Mouse (Mus musculus) kidney, postnatal 0 days (tissue): ENCODE results near the gene Mmp2. TPM values are rescaled to one million over a fixed set of nuclear protein-coding genes. Genes with fewer than 3 reads are reported as not detected.
A peak's percentile ranks its signal among the peaks of the same experiment; 100 is the strongest.

Experiments used
- ATAC-seq: fragments of 200-750 bp; cut with Nextera tagmentation; replicated peaks from 2 replicates; pipeline ENCODE4 v1.8.0; 2017; ENCODE audit warnings: low read depth, moderate number of reproducible peaks, moderate TSS enrichment, moderate library complexity; ENCODE audit not compliant: low FRiP score
- DNase-seq: peaks from one replicate; pipeline ENCODE4 v3.0.0-alpha.2; 2016; ENCODE audit warnings: low spot score
- H3K27ac ChIP-seq: fragments of 300-500 bp; sonication (generic); 2 replicates; pipeline ENCODE4 v1.5.1; 2014; ENCODE audit warnings: mild to moderate bottlenecking
- H3K27me3 ChIP-seq: fragments of 300-500 bp; sonication (generic); 2 replicates; pipeline ENCODE4 v1.6.1; 2014; ENCODE audit warnings: low read length, mixed read lengths; ENCODE audit not compliant: insufficient read depth
- H3K36me3 ChIP-seq: fragments of 300-500 bp; sonication (generic); 2 replicates; pipeline ENCODE4 v1.6.1; 2014; ENCODE audit warnings: low read length, mixed read lengths; ENCODE audit not compliant: insufficient read depth
- H3K4me1 ChIP-seq: fragments of 300-500 bp; sonication (generic); replicated peaks from 2 replicates; pipeline ENCODE4 v1.6.1; 2014; ENCODE audit warnings: antibody characterized with exemption, low read length, mixed read lengths; ENCODE audit not compliant: insufficient read depth
- H3K4me2 ChIP-seq: fragments of 300-500 bp; sonication (generic); 2 replicates; pipeline ENCODE4 v1.6.1; 2014; ENCODE audit warnings: mild to moderate bottlenecking, low read length, moderate library complexity, mixed read lengths
- H3K4me3 ChIP-seq: fragments of 300-500 bp; sonication (generic); replicated peaks from 2 replicates; pipeline ENCODE4 v1.5.1; 2014; ENCODE audit warnings: low read depth, low read length
- H3K9ac ChIP-seq: fragments of 300-500 bp; sonication (generic); 2 replicates; pipeline ENCODE4 v1.6.1; 2014; ENCODE audit warnings: low read depth, low read length
- H3K9me3 ChIP-seq: fragments of 300-500 bp; sonication (generic); replicated peaks from 2 replicates; pipeline ENCODE4 v1.6.1; 2016; ENCODE audit warnings: low read length, inconsistent platforms, mixed read lengths
- CTCF ChIP-seq: IDR thresholded peaks from 2 replicates; pipeline ENCODE4 v1.5.1; 2016; ENCODE audit warnings: antibody characterized with exemption, low read depth, mild to moderate bottlenecking, moderate library complexity
- WGBS: fragments of 180-500 bp; shearing (Covaris S2); extraction: QIAGEN DNeasy Blood & Tissue Kit; methylation state at CpG from one replicate; pipeline ENCODE4 v1.1.7; 2014; 5-methylcytosine and 5-hydroxymethylcytosine counted together
- polyA plus RNA-seq: library from polyadenylated mRNA; unstranded; fragments of >200 nt; fragmentation: Nextera tagmentation; extraction: Ambion mirVana; gene quantifications from 2 replicates; pipeline ENCODE4 v1.2.1, GENCODE M21; 2015

Mmp2 gene
- polyA plus RNA-seq, 1 experiment from 2014 or later = 136 TPM

DNA sequence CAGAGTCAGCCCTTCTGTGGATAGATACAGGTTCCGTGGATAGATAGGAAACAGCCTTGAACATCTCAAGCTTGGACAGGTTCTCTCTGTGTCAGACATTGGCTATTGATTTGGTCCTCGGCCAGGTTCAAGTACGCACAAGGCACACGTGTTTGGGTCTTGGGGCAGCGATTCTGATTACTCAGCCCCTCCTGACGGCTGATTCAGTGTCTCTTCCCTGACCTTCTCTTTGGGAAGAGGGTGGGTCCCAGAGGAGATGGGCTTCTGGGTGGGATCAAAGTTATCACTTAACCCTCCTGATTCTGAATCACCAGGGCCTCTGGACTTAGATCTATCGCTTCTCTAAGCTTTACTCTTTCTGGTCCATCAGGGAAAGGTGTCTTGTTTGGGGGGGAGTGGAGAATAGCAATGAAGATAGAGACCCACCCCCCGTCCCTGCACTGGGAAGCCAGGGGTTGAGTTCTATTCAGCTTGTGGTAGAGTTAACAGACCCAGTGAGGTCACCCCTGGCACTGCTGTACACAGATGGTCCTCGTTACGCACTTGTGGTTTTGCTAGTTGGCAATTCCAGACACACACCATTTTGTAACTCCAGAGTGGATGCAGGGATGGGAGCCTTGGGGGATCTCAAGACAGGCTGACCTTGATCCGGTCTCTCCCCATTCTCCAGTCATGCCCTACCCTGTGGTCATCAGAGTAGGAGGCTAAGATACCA is 7.9 kb downstream of the Mmp2 start:
- 85% methylated on average over 11 of the region's 11 CpGs for WGBS
- Histone ChIP-seq H3K27me3 (no peaks in the 10 kb centered on the region), H3K9me3 (no peaks in the 10 kb centered on the region), H3K9ac (no peak overlapping the region), H3K4me1 (no peaks in the 10 kb centered on the region), H3K4me2 (no peak overlapping the region), H3K4me3 (no peak overlapping the region), H3K27ac (no peak overlapping the region), H3K36me3 (no peaks in the 10 kb centered on the region)
- ATAC-seq = no peak
- TF ChIP-seq CTCF = no peak
- no peak for DNase-seq

DNA sequence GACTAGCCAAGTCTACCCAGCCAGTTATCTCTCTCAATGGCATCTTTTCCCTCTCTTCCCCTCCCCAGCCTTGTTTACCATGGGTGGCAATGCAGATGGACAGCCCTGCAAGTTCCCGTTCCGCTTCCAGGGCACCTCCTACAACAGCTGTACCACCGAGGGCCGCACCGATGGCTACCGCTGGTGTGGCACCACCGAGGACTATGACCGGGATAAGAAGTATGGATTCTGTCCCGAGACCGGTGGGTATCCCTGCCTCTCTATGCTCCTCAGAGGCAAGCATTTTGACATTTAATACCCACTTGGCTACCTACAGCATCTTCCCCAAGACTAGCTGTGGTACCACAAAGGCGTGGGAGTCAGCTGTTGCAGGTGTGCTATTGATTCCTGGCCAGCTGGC is 8.8 kb downstream of the Mmp2 start:
- Histone ChIP-seq H3K4me2 (no peak overlapping the region), H3K4me1 (no peaks in the 10 kb centered on the region), H3K9ac (no peak overlapping the region), H3K9me3 (no peaks in the 10 kb centered on the region), H3K27me3 (no peaks in the 10 kb centered on the region), H3K4me3 (no peak overlapping the region), H3K27ac (no peak overlapping the region), H3K36me3 (no peaks in the 10 kb centered on the region)
- ATAC-seq (no peak), DNase-seq (no peak)
- 92% methylated on average over 11 of the region's 11 CpGs for WGBS
- TF ChIP-seq CTCF = no peak

DNA sequence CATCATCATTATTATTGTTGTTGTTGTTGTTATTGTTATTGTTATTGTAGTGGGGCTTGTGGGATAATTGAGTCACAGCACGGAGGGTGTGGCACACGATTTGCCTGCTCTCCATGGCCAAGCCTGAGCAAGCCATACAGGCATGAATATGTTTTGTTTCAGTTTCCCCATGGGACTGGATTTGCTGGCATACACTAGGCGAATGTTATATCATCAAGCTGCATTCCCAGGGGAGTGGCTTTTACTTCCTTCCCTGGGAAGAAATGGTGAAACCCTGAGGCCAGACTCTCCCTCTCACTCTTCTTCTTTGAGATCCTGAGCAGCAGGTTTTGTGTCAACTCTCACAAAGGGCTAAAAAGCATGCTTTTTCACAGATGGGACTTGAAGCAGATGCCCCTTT is 11.5 kb downstream of the Mmp2 start:
- Histone ChIP-seq H3K36me3 (no peaks in the 10 kb centered on the region), H3K9ac (no peak overlapping the region), H3K4me2 (no peak overlapping the region), H3K4me3 (no peak overlapping the region), H3K27ac (no peak overlapping the region), H3K27me3 (no peaks in the 10 kb centered on the region), H3K4me1 (no peaks in the 10 kb centered on the region), H3K9me3 (no peaks in the 10 kb centered on the region)
- no peak for TF ChIP-seq CTCF
- 84% methylated on average over 3 of the region's 3 CpGs for WGBS
- DNase-seq = no peak
- no peak for ATAC-seq

DNA sequence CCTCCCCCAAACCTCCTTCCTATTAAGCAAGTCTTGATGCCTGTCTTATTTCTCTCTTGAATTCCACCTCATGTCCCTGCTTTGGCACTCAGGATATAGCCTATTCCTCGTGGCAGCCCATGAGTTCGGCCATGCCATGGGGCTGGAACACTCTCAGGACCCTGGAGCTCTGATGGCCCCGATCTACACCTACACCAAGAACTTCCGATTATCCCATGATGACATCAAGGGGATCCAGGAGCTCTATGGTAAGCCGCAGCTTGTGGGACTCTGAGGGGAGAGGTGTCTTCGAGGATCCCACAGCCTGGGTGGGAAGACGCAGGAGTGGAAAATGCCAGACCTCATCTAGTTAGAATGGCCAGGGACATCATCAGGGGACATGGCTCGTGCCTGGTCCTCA is 12.1 kb downstream of the Mmp2 start:
- DNase-seq = no peak
- no peaks in the 10 kb centered on the region for H3K9me3 ChIP-seq
- no peak overlapping the region for H3K27ac ChIP-seq
- H3K9ac ChIP-seq = no peak overlapping the region
- no peak overlapping the region for H3K4me3 ChIP-seq
- 97% methylated on average over 8 of the region's 8 CpGs for WGBS
- H3K36me3 ChIP-seq = no peaks in the 10 kb centered on the region
- no peaks in the 10 kb centered on the region for H3K27me3 ChIP-seq
- ATAC-seq = no peak
- H3K4me1 ChIP-seq = no peaks in the 10 kb centered on the region
- no peak overlapping the region for H3K4me2 ChIP-seq
- no peak for TF ChIP-seq CTCF

DNA sequence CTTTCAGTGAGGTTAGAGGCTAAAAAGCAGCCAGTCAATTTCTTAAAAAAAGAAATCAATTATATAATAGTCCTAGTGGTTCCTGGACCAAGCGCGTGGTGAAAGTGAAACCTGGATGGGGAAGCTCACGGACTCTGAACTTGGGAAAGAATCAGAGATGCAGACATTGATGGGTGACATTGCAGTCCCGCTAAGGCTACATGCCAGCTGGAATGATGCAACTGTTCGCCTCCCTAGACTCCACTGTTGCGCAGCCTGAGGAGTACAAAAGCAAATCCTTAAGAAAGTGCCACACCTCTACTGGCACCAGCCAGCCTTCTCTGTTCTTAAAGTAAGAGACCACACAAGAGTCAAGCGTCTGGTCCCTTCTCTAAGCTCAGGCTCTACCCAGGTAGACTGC is 12.8 kb downstream of the Mmp2 start:
- ATAC-seq (no peak), DNase-seq (no peak)
- no peak overlapping the region for H3K9ac ChIP-seq
- H3K9me3 ChIP-seq = no peaks in the 10 kb centered on the region
- TF ChIP-seq CTCF = no peak
- no peaks in the 10 kb centered on the region for H3K4me1 ChIP-seq
- H3K4me3 ChIP-seq = no peak overlapping the region
- H3K4me2 ChIP-seq = no peak overlapping the region
- 88% methylated on average over 7 of the region's 7 CpGs for WGBS
- no peak overlapping the region for H3K27ac ChIP-seq
- H3K27me3 ChIP-seq = no peaks in the 10 kb centered on the region
- no peaks in the 10 kb centered on the region for H3K36me3 ChIP-seq

DNA sequence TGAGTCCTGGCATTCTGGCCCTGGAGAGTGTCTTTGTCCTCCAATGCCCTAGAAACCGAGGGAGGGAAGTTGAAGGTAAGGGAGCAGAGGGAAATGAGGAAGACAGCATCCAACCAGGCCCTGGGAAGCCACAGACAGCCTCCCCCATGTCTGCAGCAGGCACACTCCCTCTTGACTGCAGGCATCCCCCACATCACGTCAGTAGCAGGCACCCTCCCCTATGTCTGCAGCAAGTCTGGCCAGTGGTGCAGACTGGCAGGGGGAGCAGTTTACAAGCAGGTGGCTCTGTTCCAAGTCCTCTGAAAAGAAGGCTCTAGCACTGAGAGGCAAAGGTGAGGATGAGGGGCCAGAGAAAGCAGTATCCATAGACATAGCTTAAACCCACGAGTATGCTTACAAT is 19.6 kb downstream of the Mmp2 start:
- DNase-seq (peak; percentile 84), ATAC-seq (peak; percentile 71)
- Histone ChIP-seq H3K27ac (peak overlapping the region; percentile 67), H3K9ac (no peak overlapping the region), H3K36me3 (no peaks in the 10 kb centered on the region), H3K4me3 (no peak overlapping the region), H3K4me1 (peaks cover 9% of the 10 kb centered on the region; the same call in 1 of the 2 replicates), H3K9me3 (no peaks in the 10 kb centered on the region), H3K27me3 (no peaks in the 10 kb centered on the region), H3K4me2 (peak overlapping the region; percentile 27)
- peak; percentile 16; the same call in 1 of the 2 replicates for TF ChIP-seq CTCF
- 6% methylated on average over 3 of the region's 3 CpGs for WGBS

DNA sequence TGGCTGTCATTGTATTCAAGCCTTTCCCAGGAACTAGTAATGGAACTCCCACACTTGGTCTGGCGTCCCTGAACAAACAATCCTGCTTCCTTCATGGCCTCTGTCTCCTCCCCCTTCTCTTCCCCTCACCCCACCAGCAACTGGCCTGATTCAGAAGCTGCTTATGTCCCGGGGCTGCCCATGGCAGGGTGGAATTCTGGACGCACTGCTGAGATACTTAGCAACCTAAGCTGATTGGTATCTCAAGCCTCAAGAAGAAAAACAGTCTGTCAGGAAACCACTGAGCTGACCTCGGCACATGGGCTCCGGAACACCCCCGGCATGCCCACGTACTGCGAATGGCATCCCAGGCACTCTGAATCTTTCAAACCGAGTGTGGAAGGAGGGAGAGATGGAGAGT is 20.2 kb downstream of the Mmp2 start:
- WGBS = 5% methylated on average over 9 of the region's 9 CpGs
- ATAC-seq = peak; percentile 66
- Histone ChIP-seq H3K4me1 (peaks cover 9% of the 10 kb centered on the region; the same call in 1 of the 2 replicates), H3K9ac (no peak overlapping the region), H3K27me3 (no peaks in the 10 kb centered on the region), H3K4me2 (peak overlapping the region; percentile 27), H3K9me3 (no peaks in the 10 kb centered on the region), H3K27ac (peak overlapping the region; percentile 67), H3K36me3 (no peaks in the 10 kb centered on the region), H3K4me3 (no peak overlapping the region)
- peak; percentile 88 for DNase-seq
- no peak for TF ChIP-seq CTCF
